Mouse (Mus musculus): ENCODE data around the gene Ip6k2.
A peak's percentile ranks its signal among the peaks of the same experiment; 100 is the strongest.

Gene Ip6k2

DNA sequence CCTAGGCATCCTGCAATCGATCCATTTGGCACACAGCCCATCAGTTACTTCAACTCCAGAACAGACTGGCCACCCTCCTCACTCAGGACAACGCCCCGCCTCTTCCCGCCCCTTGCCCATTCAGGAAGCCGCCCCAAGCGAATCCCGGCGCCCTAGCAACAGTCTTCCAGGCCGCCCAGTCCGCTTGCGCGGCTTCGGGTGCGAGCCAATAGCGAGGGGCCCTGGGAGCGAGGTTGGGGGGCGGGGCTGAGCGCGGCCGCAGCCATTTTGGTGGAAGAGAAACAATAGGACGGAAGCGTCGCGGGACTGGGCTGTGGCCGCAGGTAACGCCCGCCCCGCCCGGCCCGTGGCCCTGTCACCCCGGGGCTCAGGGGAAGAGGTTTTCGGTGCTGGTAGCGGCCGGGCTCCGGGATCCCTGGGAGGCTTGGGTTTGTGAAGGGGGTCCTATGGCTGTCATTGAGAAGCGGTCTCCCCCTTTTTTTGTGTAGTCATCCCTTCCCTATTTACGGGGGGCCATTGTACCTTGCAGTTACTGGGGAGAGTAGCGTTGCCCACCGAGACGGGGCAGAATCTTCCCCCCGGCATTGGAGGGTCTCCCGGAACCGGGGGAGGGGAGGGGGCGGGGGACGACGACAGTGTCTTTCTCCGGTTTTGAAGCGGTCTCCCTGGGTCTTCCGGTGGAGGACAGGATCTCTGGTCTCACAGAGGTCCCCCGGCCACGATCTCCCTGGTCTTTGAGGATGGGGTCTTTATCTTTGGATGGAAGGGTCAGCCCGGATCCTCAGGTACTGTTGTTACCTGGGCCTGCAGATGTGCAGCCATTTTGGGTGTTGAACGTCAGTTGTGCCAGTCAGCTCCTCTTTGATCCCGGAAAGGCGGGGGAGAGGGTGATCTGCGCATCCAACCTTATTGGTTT lies at the start of gene Ip6k2:
Gene Ip6k2 (plus strand): TSS at position 249 of the 916 bp plus-strand sequence.
- peak; percentile 96 to 98 for DNase-seq

DNA sequence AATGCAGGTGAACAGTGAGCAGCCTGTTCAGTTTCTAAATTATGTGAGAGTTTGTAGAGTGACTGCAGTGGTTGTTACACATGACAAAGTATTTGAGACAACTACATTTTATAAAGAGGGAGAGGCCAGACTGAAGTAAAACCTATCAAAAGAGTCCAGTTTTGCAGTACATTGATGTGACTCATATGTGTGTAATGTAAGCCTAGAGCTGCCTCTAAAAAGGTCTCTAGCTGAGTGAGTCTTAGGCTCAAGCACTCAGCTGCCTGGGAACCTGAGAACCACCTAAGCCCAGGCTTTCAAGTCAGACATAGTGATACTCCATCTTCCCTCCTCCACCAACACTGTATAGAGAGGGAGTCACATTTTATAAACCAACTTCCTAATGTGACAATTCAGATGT lies 49.0 kb upstream of the Ip6k2 start:
- DNase-seq = no peak

DNA sequence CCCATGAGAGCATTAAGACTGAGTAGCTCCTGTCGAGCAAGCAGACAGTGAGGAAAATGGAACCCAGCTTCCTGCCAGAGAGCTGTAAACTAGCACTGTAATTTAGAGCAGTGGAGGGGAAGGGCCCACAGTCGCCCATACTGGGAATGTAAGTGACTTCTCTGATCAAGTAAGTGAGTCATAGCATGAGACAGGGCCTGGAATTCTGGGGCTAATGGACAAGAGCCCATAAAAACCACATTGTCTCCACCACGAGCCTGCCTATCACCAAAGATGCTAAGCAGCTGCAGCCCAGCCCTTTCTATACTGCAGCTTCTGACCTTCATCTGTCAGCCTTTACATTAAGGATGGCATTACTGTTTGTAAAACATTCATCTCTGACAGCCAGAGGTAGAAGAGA lies 44.4 kb upstream of the Ip6k2 start:
- DNase-seq = no peak

DNA sequence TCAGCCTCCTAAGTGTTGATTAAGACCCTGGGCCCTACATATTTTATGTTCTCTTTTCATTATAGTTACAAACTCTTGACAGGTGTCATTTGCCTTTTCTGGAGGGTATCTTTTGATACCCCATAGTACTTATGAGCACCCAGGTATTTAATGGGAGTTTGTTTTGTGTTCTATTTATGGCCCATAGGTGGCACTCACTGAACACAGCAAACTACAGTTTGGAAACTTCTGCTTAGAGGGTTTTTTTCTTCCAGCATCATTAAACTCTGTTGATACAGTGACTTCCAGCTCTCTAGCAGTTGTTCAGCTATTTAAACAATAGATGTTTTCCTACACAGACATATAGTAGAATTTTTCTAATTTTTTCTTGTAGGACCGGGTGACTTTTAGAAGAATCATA lies 43.5 kb upstream of the Ip6k2 start:
- DNase-seq = no peak

DNA sequence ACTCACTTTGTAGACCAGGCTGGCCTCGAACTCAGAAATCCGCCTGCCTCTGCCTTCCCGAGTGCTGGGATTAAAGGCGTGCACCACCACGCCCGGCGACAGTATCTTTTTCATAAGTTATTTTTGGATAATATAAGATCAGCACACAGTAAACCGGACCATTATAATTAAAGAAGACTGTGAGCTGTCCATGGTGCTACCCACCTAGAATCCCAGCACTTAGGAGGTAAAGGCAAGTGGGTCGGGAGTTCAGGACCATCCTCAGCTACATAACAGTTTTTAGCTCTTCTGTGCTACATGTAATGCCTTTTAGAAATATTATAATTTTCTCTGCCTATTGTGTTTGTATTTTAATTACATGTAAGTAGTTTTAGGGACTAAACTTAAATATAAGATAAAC lies 41.5 kb upstream of the Ip6k2 start:
- DNase-seq = no peak

DNA sequence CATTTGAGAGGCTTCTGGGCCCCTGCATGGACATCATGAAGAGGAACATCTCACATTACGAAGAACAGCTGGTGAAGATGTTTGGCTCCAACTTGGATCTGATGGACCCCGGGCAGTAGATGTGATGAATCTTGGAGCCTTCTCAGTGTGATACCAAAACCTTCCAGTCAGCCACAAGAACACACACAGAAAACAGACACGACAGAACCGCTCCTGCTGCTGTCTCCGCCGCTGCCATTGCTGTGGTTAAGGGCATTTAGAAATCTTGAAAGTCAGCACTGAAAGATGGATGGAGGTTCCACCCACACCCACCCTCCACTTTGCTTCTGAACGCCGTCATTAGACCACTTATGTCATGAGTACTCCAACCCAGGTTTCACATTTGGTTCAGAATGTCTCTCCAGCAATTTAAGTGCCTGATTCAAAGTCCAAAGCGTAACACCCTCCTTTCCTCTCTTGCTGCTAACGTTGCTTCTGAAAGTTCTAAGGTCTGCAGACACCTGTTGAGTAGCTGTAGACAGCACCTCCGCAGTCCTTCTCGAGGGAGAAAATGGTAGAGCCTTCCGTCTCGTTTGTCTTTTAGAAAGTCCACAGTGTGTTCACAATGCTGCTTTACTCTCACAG lies 36.6 kb upstream of the Ip6k2 start:
- no peak for DNase-seq

DNA sequence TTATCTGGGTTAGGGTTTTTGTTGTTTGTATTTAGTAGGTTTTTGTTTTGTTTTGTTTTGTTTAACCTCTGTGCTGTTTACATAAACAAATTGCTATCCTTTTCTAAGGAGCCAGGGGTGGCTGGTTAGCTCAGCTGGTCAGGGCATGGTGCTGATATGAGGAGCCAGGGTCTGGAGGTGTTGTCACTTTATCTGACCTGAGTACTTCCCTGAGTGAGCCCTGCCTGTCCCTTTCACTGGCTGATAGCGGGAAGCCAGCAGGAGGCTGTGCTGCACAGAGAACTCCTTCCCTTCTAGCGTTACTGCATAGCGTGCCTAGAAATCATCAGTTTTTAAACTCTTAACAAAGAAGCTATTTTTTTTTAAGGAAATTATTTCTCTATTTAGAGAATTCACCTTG lies 35.9 kb upstream of the Ip6k2 start:
- DNase-seq = no peak

DNA sequence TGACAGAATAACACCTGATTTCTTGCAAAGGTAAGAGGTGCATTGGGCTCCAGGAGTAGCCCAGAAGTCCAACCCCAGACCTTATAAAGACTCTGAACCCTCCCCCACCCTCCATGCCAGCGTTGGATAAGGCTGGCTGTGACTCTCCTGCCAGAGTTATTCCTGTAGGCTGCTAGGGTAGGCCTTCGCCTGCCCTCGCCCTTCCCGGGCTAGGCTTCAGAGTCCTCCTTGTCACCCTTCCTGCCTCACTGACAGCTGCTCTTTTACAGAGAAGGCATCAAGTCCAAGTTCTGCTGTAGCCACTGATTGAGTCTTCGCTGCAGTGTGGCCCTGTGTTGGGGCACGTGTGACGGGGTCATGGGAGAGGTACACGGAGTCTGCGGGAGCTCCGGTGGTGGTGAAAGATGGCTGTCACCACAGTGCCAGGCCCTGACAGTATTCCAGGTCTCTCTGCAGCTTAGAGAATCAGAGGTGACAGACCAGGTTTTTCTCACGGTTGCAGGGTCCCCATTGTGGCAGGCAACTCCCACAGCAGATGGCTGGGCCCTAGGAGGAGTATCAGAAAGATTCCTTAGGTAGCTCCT lies 34.9 kb upstream of the Ip6k2 start:
- DNase-seq = no peak

DNA sequence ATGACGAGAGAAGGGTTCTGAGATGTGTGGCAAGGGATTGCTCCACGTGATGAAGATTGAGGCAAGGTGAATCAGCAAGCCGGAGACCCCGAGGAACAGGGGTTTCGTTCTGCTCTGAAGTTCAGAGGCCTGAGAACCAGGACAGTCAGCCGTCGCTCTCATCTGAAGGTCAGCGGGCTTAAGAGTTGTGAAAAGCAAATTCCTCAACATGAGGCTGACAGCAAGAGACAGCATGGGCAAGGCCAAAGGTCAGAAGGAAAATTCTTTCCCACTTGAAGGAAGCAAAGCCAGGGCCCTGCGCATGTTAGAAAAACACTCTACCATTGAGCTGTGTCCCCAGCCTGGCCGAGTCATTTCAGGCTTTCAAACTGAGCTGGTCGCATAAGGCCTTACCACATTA lies 33.0 kb upstream of the Ip6k2 start:
- no peak for DNase-seq

DNA sequence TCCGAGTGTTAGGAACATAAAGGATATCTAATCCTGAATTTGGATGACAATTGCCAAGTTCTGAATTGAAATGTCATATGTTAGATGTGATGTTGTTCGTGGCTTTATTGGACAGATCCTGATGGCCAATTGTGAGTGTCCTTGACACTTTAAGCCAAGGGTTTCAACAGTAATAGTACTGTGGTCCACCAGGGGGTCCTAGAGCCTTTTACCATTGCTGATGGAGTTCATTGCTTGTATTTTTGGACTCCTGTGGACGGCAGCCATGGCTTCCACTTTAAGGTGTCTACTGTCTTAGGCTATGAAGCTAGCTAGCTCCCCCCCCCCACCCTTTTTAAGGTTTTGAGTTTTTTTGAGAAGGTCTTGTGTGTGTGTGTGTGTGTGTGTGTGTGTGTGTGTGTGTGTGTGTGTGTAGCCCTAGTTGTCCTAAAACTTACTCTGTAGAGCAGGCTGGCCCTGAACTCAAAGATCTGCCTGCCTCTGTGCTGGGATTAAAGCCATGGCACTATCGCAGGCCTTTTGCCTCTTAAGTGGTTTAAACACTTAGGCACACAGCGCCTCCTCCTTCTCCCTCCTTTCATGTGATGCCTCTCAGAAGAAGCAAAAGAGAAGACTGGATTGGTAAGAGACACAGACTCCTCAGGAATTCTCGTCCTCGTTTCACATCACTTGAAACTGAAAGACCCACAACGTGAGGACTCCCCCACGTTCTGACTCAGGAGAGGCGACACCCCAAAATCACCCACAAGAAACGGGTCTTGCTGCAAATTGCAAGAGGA lies 31.3 kb upstream of the Ip6k2 start:
- DNase-seq = no peak

DNA sequence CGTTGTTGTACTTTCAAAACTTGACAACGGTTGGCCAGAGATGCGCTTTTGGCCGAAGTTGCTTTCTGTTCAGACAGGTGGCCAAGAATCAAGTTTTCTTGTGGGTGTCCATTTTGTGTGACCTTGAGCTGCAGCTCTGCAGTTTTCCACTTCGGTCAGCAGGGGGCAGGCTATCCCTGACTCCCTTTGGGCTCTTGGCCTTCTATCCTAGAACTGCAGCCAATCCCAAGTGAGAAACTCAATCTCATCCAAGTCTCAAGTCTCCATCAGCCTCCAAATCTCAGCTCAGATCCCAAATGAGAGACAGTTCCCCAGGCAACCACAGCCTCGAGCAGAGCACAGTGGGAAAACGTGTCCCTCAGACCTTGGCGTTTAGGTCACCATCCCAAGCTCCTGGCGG lies 30.3 kb upstream of the Ip6k2 start:
- peak; percentile 56 to 59 for DNase-seq

DNA sequence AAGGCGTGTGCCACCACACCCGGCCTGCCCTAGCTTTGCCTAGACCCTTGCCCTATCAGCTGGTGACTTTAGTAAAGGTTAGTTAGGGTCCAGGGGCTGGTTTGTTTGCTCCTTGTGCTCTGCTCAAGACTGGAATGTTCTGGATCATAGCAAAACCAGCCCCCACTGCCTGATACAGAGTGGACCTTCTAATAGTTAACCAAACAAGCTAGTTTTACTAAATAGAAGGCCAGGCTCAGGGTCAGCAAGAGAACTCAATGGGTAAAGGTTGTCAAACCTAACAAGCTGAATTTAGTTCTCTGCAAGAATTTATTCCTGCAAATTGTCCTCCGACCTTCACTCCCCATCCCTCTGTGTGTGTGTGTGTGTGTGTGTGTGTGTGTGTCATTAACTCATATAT lies 29.6 kb upstream of the Ip6k2 start:
- DNase-seq = no peak

DNA sequence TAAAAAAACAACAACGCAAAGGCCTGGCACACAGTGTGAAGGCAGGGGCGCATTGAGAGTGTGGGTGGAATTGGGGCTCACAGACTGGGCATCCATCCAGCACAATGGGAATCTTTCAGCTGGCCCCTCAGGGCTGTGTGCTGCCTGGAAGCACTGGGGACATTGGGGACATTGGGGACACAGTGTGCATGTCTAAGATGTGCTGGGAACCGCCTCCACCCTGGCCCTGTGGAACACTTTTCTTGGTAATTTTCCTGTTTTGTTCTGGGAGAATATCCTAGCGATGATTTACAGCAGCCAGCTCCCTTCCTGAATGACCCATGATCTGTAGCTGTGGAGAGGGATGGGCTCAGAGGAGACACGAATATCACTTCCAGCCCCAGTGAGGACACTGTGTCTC lies 29.2 kb upstream of the Ip6k2 start:
- no peak for DNase-seq

DNA sequence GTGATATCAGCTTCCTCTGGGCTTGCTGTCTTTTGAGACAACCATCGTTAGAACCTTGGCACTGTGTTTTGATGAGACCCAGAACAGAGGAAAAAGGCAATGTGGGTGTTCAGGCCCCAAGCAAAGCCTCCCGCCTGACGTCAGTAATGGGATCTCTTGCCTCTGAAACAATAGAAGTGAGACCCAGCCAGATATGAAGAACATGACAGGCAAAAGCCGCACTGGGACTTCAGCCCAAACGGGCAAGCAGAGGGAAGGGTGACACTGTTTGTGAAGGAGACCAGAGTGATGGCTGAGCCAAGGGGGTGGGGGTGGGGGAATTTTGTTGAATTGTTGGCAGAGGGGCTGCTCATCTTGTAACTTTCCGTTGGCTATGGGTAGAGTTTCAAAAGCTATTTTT lies 26.2 kb upstream of the Ip6k2 start:
- DNase-seq = no peak

DNA sequence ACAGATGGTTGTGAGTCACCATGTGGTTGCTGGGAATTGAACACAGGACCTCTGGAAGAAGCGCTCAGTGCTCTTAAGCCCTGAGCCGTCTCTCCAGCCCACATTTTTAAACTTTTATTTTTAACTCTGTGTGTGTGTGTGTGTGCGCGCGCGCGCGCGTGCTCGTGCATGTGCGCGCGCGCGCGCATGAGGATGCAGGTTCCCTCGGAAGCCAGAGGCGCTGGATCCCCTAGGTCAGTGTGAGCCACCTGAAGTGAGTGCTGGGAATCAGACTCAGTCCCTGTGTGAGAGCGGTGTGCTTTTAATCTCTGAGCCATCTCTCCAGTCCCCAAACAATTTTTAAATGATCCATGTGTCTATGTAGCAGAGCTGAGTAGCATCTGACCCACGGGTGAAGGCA lies 24.5 kb upstream of the Ip6k2 start:
- DNase-seq = no peak

DNA sequence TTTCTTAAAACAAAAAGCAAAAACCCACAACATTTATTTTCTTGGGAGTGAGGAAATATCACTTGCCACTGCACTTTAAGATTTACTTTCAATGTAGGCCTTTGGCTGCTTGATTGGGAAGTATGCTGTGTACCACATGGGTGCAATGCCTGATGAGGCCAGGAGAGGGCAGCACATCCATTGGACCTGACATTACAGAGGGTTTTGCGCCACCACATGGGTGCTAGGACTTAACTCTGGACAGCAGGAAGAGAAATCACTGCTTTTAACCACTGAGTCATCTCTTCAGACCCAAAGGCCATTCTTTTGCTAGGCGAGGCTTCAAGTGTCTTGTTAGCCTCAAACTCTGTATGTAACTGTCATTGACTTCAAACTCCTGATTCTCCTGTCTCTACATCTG lies 23.8 kb upstream of the Ip6k2 start:
- DNase-seq = peak; percentile 28 to 60

DNA sequence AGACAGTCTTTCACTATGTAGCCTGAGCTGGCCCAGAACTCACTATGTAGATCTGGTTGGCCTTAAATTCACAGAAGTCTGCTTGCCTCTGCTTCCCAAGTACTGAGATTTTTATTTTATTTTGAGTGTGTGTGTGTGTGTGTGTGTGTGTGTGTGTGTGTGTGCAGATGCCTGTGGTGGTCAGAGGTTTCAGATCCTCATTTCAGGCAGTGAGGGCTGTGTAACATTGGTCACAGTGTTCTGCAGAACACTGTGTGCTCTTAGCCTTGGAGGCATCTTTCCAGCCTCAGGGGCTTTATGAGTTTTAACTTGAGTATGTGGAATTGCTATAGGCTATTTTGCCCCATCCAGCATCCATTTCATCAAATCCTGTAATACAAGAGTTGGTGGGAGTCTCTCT lies 22.0 kb upstream of the Ip6k2 start:
- no peak for DNase-seq

DNA sequence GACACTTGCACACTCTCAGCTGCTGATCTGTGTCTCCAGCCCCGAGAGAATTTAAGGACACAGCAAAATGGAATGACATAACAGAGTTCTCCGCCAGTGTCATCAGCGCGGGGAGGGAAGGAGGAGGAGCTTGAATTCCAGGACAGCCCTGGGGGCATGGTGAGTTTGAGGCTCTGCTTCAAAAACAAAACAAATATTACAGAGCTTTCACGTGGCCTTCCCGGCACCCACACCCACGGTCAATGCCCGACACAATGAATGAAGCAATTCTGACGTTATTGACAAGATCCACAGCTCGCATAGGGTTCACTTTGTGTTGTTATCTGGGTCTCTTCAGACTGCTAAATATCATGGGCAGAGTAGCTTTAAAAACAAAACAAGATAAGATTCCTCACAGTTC lies 18.6 kb upstream of the Ip6k2 start:
- DNase-seq = no peak

DNA sequence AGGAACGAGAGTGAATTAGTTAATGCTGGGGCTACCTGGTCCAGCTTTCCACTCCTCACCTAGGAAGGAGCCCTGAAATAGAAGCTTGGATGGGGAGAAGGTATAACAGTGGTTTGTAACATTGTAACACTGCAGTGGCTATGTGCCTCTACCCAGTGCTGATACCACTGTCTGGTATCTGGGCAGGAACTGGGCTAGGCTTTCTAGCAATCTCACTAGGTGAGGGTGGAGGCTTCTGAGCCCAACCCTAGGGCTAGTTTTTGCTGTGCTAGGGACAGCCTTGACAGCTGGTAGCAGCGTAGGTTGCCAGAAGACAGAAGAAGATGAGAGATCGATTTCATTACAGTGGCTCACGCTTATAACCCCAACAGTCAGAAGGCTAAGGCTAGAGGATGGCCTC lies 7.0 kb upstream of the Ip6k2 start:
- DNase-seq = no peak

DNA sequence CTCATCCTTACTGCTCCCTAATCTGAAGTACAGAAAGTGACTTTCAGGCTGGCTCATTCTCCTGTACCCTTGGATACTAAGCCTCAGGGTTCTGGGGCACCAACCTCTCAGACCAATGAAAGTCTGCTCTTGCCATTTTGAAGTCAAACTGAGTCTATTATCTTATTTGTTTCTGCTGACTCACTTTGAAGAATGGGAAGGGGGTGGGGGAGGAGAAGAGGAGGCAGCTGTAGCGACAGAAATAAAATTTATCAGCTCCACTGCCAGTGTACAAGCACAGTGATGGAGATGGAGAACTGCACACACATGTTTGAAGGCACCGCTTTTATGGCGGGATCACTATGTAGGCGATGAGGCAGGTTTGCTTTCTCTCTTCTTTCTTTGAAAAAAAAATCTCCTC lies 6.3 kb upstream of the Ip6k2 start:
- DNase-seq = no peak

DNA sequence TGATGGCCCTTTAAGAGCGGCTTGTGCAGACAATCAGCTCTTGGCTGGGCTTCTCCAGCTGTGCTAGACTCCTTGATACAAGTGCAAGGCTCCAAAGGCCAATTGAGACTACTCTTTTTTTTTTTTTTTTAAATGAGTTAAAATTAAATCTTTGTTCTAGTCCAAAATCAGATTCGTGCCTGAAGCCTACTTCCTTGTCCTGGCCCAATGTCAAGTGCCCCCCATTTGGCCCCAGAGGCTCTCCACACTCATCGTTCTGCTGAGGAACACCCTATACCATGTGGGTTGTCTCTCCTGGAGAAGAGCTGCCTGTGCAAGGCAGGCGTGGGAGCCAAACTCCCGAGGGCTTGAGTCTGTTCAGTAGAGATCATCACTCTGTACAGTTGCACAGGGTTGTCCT lies 2.6 kb upstream of the Ip6k2 start:
- no peak for DNase-seq

DNA sequence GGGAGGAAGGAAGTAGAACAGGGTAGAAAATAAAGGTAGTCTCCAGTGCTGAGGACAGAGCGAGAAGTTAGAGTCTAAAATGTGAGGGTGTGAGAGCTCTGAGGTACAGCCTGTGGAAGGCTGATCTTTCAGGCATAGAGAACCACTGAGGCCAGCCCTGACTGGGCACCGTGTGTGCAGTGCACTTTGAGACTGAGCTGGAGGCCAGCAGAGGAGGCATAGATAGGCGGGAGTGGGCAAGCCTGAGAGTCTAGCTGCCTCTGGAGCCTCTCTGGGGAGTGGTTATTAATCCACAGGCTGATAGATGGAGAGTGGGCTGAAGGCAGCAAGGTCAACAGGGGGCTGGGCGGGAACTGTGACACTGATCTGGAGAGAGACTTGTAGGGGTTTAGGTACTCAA lies 1.7 kb upstream of the Ip6k2 start:
- DNase-seq = no peak

DNA sequence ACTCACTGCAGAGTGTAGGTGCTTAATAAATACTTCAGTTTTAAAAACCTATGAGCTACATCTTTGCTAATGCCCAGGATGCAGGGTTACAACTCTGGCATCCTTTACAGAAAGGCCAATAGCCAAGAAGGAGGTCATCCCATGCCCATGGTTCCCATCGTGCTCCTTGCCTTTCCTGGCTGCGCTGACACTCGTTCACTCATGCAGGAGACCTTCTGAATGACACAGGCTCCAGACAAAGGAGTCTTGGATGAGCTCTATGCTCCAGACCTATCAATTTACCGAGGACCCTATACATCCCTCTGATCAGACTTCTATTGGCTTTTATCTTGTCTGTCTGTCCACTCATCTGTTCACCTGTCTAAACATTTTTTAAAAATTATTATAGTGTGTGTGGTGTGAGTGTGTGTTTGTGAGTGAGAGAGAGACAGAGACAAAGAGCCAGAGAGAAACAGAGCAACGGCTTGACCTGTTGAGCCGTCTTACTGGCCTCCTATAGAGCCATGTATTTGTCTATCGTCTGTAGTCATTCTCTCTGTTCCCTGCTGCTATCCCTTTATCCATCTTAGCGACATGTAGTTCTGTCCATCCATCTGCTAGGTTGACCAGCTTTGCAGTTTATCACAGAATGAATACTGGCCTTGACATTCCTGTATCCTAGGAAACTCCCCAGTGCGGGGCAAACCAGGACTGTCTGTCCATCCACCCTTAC lies 604 bp upstream of the Ip6k2 start:
- DNase-seq = no peak

Data from lung, adult 18-20 months (tissue).